22 mouse cellular contexts compared by ENCODE assay signal in the genomic region with DNA sequence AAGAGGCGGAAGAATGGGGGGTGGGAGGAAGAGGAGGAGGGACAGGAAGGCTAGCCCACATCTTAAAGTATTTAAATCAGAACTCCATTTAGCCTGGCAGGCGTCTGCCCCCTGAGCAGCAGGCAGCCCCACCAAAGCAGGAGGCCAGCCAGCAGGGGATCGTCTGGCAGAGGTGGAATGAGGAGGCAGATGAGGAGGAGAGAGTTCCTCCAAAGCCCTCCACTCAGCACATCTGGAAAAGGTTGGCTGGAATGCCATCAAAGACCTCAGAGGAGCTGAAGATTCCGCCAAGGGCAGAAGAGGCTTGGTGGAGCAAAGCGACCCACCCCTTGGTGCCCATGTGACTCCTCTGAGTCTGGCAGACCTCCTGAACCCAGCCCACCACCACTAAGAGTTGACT. TPM values are rescaled to one million over a fixed set of nuclear protein-coding genes. Genes with fewer than 3 reads are reported as not detected.
DNase-seq lines count a peak whose midpoint lies in the region; ATAC-seq and TF ChIP-seq lines count a peak whose summit lies in the region.
"Had no signal": no experiment of that assay in that cellular context is flagged by ENCODE, and none has a peak within 500 bp of the region (broad histone marks: within the 10 kb centered on the region; RNA-seq: fewer than 3 reads in every experiment).

No protein-coding gene starts in this region.

- no peak overlapping the region for H3K4me3 ChIP-seq in forebrain, embryonic 10.5 days
- no peak overlapping the region for H3K4me3 ChIP-seq in forebrain, embryonic 13.5 days
- no peak overlapping the region for H3K4me3 ChIP-seq in embryonic facial prominence, embryonic 15.5 days (replicated peaks)
- no peak overlapping the region for H3K4me3 ChIP-seq in limb, embryonic 13.5 days
- no peak overlapping the region for H3K4me3 ChIP-seq in midbrain, embryonic 11.5 days (ENCODE audit: low read depth, low read length)
- H3K4me3 ChIP-seq in lung, postnatal 0 days (ENCODE audit: low read depth, low read length): no peak overlapping the region
- H3K4me3 ChIP-seq: forebrain, embryonic 12.5 days; heart, adult 2 months; heart, embryonic 13.5 days; hindbrain, embryonic 12.5 days had no signal

- no peaks in the 10 kb centered on the region for H3K27me3 ChIP-seq in forebrain, embryonic 10.5 days (ENCODE audit: poor library complexity, severe bottlenecking)
- H3K27me3 ChIP-seq in forebrain, embryonic 13.5 days: no peaks in the 10 kb centered on the region
- H3K27me3 ChIP-seq in embryonic facial prominence, embryonic 15.5 days: no peaks in the 10 kb centered on the region
- H3K27me3 ChIP-seq in limb, embryonic 13.5 days: no peaks in the 10 kb centered on the region
- no peaks in the 10 kb centered on the region for H3K27me3 ChIP-seq in midbrain, embryonic 11.5 days (ENCODE audit: control insufficient read depth, insufficient read depth, low read length)
- no peaks in the 10 kb centered on the region for H3K27me3 ChIP-seq in lung, postnatal 0 days (replicated peaks; ENCODE audit: insufficient read depth, low read length)

- no peaks in the 10 kb centered on the region for H3K9me3 ChIP-seq in forebrain, embryonic 10.5 days
- H3K9me3 ChIP-seq in forebrain, embryonic 13.5 days (replicated peaks): no peaks in the 10 kb centered on the region
- H3K9me3 ChIP-seq in embryonic facial prominence, embryonic 15.5 days (replicated peaks): no peaks in the 10 kb centered on the region
- no peaks in the 10 kb centered on the region for H3K9me3 ChIP-seq in limb, embryonic 13.5 days
- no peaks in the 10 kb centered on the region for H3K9me3 ChIP-seq in midbrain, embryonic 11.5 days (ENCODE audit: control insufficient read depth, low read length)
- no peaks in the 10 kb centered on the region for H3K9me3 ChIP-seq in lung, postnatal 0 days (ENCODE audit: low read length)
- H3K9me3 ChIP-seq: forebrain, embryonic 12.5 days; heart, embryonic 13.5 days; hindbrain, embryonic 12.5 days had no signal

- no peak overlapping the region for H3K4me2 ChIP-seq in forebrain, embryonic 13.5 days
- no peak overlapping the region for H3K4me2 ChIP-seq in embryonic facial prominence, embryonic 15.5 days (replicated peaks)
- no peak overlapping the region for H3K4me2 ChIP-seq in limb, embryonic 13.5 days (replicated peaks)
- no peak overlapping the region for H3K4me2 ChIP-seq in midbrain, embryonic 11.5 days
- no peak overlapping the region for H3K4me2 ChIP-seq in lung, postnatal 0 days (replicated peaks; ENCODE audit: low read depth, low read length)
- H3K4me2 ChIP-seq: forebrain, embryonic 12.5 days; heart, embryonic 13.5 days; hindbrain, embryonic 12.5 days had no signal

- H3K36me3 ChIP-seq in forebrain, embryonic 10.5 days (replicated peaks): peaks cover 23% of the 10 kb centered on the region; the same call in 1 of the 2 replicates
- no peaks in the 10 kb centered on the region for H3K36me3 ChIP-seq in forebrain, embryonic 13.5 days (ENCODE audit: poor library complexity, severe bottlenecking)
- H3K36me3 ChIP-seq in embryonic facial prominence, embryonic 15.5 days: 0 out of 2 replicates have a peak, but pooled peaks cover 16% of the 10 kb centered on the region
- H3K36me3 ChIP-seq in limb, embryonic 13.5 days: peaks cover 69% of the 10 kb centered on the region
- H3K36me3 ChIP-seq in midbrain, embryonic 11.5 days (ENCODE audit: control insufficient read depth, insufficient read depth, low read length): no peaks in the 10 kb centered on the region
- no peaks in the 10 kb centered on the region for H3K36me3 ChIP-seq in lung, postnatal 0 days (ENCODE audit: insufficient read depth, low read length)
- H3K36me3 ChIP-seq: forebrain, embryonic 12.5 days; heart, embryonic 13.5 days; hindbrain, embryonic 12.5 days had no signal

- peaks cover 13% of the 10 kb centered on the region for H3K4me1 ChIP-seq in forebrain, embryonic 10.5 days
- no peaks in the 10 kb centered on the region for H3K4me1 ChIP-seq in forebrain, embryonic 13.5 days
- peaks cover 44% of the 10 kb centered on the region for H3K4me1 ChIP-seq in embryonic facial prominence, embryonic 15.5 days
- peaks cover 20% of the 10 kb centered on the region for H3K4me1 ChIP-seq in limb, embryonic 13.5 days
- no peaks in the 10 kb centered on the region for H3K4me1 ChIP-seq in midbrain, embryonic 11.5 days (ENCODE audit: control insufficient read depth, insufficient read depth, low read length)
- H3K4me1 ChIP-seq in lung, postnatal 0 days (ENCODE audit: insufficient read depth, low read depth, low read length): no peaks in the 10 kb centered on the region
- H3K4me1 ChIP-seq: forebrain, embryonic 12.5 days; heart, embryonic 13.5 days; hindbrain, embryonic 12.5 days had no signal

- TF ChIP-seq CTCF in lung, postnatal 0 days (IDR thresholded peaks at IDR 0.05): no peak

- TF ChIP-seq EP300 in lung, postnatal 0 days (IDR thresholded peaks at IDR 0.05): no peak

- no peak for ATAC-seq in forebrain, embryonic 13.5 days
- peak; percentile 66; the same call in 1 of the 2 replicates for ATAC-seq in embryonic facial prominence, embryonic 15.5 days (ENCODE audit: insufficient number of reproducible peaks, low FRiP score, low TSS enrichment, low read depth)
- ATAC-seq in limb, embryonic 13.5 days (ENCODE audit: low FRiP score, low read depth): no peak
- ATAC-seq in midbrain, embryonic 11.5 days (ENCODE audit: low FRiP score): no peak
- no peak for ATAC-seq in lung, postnatal 0 days
- ATAC-seq: forebrain, postnatal 0 days; hindbrain, embryonic 16.5 days; inflammation-experienced regulatory T-cells, adult 6 months had no signal

- DNase-seq in forebrain, embryonic 10.5 days (ENCODE audit: extremely low spot score, low spot score): no peak
- no peak for DNase-seq in midbrain, embryonic 11.5 days (ENCODE audit: low spot score, missing footprints)
- no peak for DNase-seq in lung, postnatal 0 days (ENCODE audit: low spot score)
- no peak for DNase-seq in heart, adult 8-10 months (ENCODE audit: low spot score)
- DNase-seq in thymus, postnatal 25 days: no peak
- DNase-seq: adrenal gland, postnatal 10 days; cerebellum, adult 11 months; cerebellum, adult 9-10 months; cerebellum, postnatal 25 days; forebrain, postnatal 0 days; gastrocnemius, postnatal 14 days; heart, adult 2 months; heart, postnatal 36 days had no signal

- 52% methylated on average over 5 of the region's 5 CpGs for WGBS in forebrain, embryonic 10.5 days
- 60% methylated on average over 5 of the region's 5 CpGs for WGBS in forebrain, embryonic 13.5 days
- 26% methylated on average over 5 of the region's 5 CpGs for WGBS in embryonic facial prominence, embryonic 15.5 days
- 33% methylated on average over 5 of the region's 5 CpGs for WGBS in limb, embryonic 13.5 days
- 61% methylated on average over 5 of the region's 5 CpGs for WGBS in midbrain, embryonic 11.5 days
- WGBS in lung, postnatal 0 days: 53% methylated on average over 5 of the region's 5 CpGs

- H3K27ac ChIP-seq in forebrain, embryonic 10.5 days: 0 out of 2 replicates have a peak overlapping the region, but pooled peaks have one; percentile 27
- no peak overlapping the region for H3K27ac ChIP-seq in forebrain, embryonic 13.5 days
- peak overlapping the region; percentile 71 for H3K27ac ChIP-seq in embryonic facial prominence, embryonic 15.5 days (replicated peaks)
- H3K27ac ChIP-seq in limb, embryonic 13.5 days: peak overlapping the region; percentile 55; the same call in 1 of the 2 replicates
- no peak overlapping the region for H3K27ac ChIP-seq in midbrain, embryonic 11.5 days (ENCODE audit: low read depth, low read length)
- no peak overlapping the region for H3K27ac ChIP-seq in lung, postnatal 0 days (ENCODE audit: low read length)
- H3K27ac ChIP-seq: forebrain, embryonic 12.5 days; heart, adult 2 months; heart, embryonic 13.5 days; hindbrain, embryonic 12.5 days had no signal

- H3K9ac ChIP-seq in forebrain, embryonic 13.5 days: no peak overlapping the region
- no peak overlapping the region for H3K9ac ChIP-seq in embryonic facial prominence, embryonic 15.5 days
- H3K9ac ChIP-seq in limb, embryonic 13.5 days: no peak overlapping the region
- H3K9ac ChIP-seq in midbrain, embryonic 11.5 days (ENCODE audit: low read length): no peak overlapping the region
- no peak overlapping the region for H3K9ac ChIP-seq in lung, postnatal 0 days (replicated peaks; ENCODE audit: low read depth)
- H3K9ac ChIP-seq: forebrain, embryonic 12.5 days; forebrain, postnatal 0 days; heart, embryonic 13.5 days; hindbrain, embryonic 12.5 days had no signal

RNA-seq across cellular contexts. Expression of gene Col26a1, which starts 39.1 kb away (rescaled TPM):
- 48.6 and 48.9 TPM in 2 replicates for polyA plus RNA-seq in forebrain, embryonic 10.5 days (2016; fragmentation: Nextera tagmentation; extraction: Ambion mirVana)
- 10.7 and 10.9 TPM in 2 replicates for polyA plus RNA-seq in forebrain, embryonic 13.5 days (2015; fragmentation: Nextera tagmentation; extraction: Ambion mirVana)
- 247 and 258 TPM in 2 replicates for polyA plus RNA-seq in embryonic facial prominence, embryonic 15.5 days (2015; fragmentation: Nextera tagmentation; extraction: Ambion mirVana)
- polyA plus RNA-seq in limb, embryonic 13.5 days (2015; fragmentation: Nextera tagmentation; extraction: Ambion mirVana): 136 and 141 TPM in 2 replicates
- polyA plus RNA-seq in midbrain, embryonic 11.5 days (2014; fragmentation: Nextera tagmentation; extraction: Ambion mirVana): 18.8 and 21.9 TPM in 2 replicates
- polyA plus RNA-seq in lung, postnatal 0 days (2015; fragmentation: Nextera tagmentation; extraction: Ambion mirVana): 1.6 and 2.2 TPM in 2 replicates
- under 1 TPM; 0.09 to 0.75 (median 0.40) TPM for total RNA-seq in heart, adult 8-10 months (2022)
- total RNA-seq: MEL had no signal
- polyA plus RNA-seq: inflammation-experienced regulatory T-cells, adult 6 months had no signal

Comparison
In these comparisons a context has a peak if more than half of its experiments do, and no peak if none do; other contexts are left out.
1. H3K27ac ChIP-seq: peak in forebrain, embryonic 10.5 days (single experiment), embryonic facial prominence, embryonic 15.5 days (single experiment) and limb, embryonic 13.5 days (single experiment); none in forebrain, embryonic 13.5 days (single experiment), midbrain, embryonic 11.5 days (single experiment) and lung, postnatal 0 days (single experiment).